Mouse (Mus musculus) heart, postnatal 0 days (tissue): ENCODE data around the gene Cd320. TPM values are rescaled to one million over a fixed set of nuclear protein-coding genes. Genes with fewer than 3 reads are reported as not detected.

Experiments used
- ATAC-seq: fragments of 200-750 bp; cut with Nextera tagmentation; 2 replicates; pipeline ENCODE4 v1.8.0; 2017; ENCODE audit warnings: low read depth, moderate number of reproducible peaks, moderate library complexity; ENCODE audit not compliant: insufficient read depth
- DNase-seq: peaks from one replicate; pipeline ENCODE4 v3.0.0-alpha.2; 2016; ENCODE audit warnings: low spot score
- H3K27ac ChIP-seq: fragments of 300-500 bp; sonication (generic); 2 replicates; pipeline ENCODE4 v1.5.1; 2014; ENCODE audit warnings: low read depth, mild to moderate bottlenecking
- H3K27me3 ChIP-seq: fragments of 300-500 bp; sonication (generic); 2 replicates; pipeline ENCODE4 v1.6.1; 2014; ENCODE audit warnings: low read length, mixed read lengths; ENCODE audit not compliant: control insufficient read depth, insufficient read depth
- H3K36me3 ChIP-seq: fragments of 300-500 bp; sonication (generic); replicated peaks from 2 replicates; pipeline ENCODE4 v1.6.1; 2014; ENCODE audit warnings: low read length, mixed read lengths; ENCODE audit not compliant: control insufficient read depth, insufficient read depth
- H3K4me1 ChIP-seq: fragments of 300-500 bp; sonication (generic); 2 replicates; pipeline ENCODE4 v1.6.1; 2014; ENCODE audit warnings: antibody characterized with exemption; ENCODE audit not compliant: control insufficient read depth, insufficient read depth
- H3K4me2 ChIP-seq: fragments of 300-500 bp; sonication (generic); 2 replicates; pipeline ENCODE4 v1.6.1; 2014; ENCODE audit warnings: low read depth, mild to moderate bottlenecking, low read length, moderate library complexity
- H3K4me3 ChIP-seq: fragments of 300-500 bp; sonication (generic); 2 replicates; pipeline ENCODE4 v1.5.1; 2014; ENCODE audit warnings: low read depth, low read length
- H3K9ac ChIP-seq: fragments of 300-500 bp; sonication (generic); replicated peaks from 2 replicates; pipeline ENCODE4 v1.6.1; 2014; ENCODE audit warnings: low read depth, low read length, mixed read lengths
- H3K9me3 ChIP-seq: fragments of 300-500 bp; sonication (generic); replicated peaks from 2 replicates; pipeline ENCODE4 v1.6.1; 2016; ENCODE audit warnings: low read length; ENCODE audit not compliant: control insufficient read depth
- CTCF ChIP-seq: IDR thresholded peaks from 2 replicates; pipeline ENCODE4 v1.5.1; 2016; ENCODE audit warnings: antibody characterized with exemption, control low read depth, low read depth
- EP300 ChIP-seq: IDR thresholded peaks from 2 replicates; pipeline ENCODE4 v1.6.1; 2016; ENCODE audit warnings: antibody characterized with exemption, low read depth
- whole genome bisulfite sequencing: fragments of 180-500 bp; shearing (Covaris S2); extraction: QIAGEN DNeasy Blood & Tissue Kit; methylation state at CpG from one replicate; pipeline ENCODE4 v1.1.7; 2014; 5-methylcytosine and 5-hydroxymethylcytosine counted together
- polyA plus RNA-seq: library from polyadenylated mRNA; unstranded; fragments of >200 nt; fragmentation: Nextera tagmentation; extraction: Ambion mirVana; gene quantifications from 2 replicates; pipeline ENCODE4 v1.2.1, GENCODE M21; 2015
- total RNA-seq: library from RNA; depleted of rRNA; stranded (reverse); fragments of >200 nt; gene quantifications from 2 replicates; pipeline ENCODE4 v1.2.3, GENCODE M21; 2014; ENCODE audit warnings: low replicate concordance

Cd320 gene
- total and polyA plus RNA-seq, 2 experiments from 2014 or later = 24.0 to 37.3 TPM

DNA sequence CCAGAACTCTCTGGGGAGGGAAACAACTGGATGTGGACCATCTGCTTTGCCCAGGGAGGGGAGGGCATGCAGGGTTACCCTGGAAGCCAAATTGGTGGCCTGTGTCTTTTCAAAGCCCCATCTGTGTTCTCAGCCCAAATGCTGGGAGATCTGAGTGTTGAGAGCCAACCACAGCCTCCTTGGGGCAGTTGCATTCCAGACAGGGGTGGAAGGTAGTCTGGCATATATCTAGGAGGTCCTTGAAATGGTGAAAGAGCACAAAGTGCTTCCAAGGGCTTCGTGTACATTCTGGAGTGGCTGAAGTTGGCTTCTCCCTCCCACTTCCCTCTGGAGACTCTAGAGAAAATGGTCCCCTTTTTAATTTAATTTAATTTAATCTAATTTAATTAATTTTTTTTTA, 38.1 kb upstream of the Cd320 start:
- no peak overlapping the region for H3K4me3 ChIP-seq
- H3K4me2 ChIP-seq = no peak overlapping the region
- no peaks in the 10 kb centered on the region for H3K9me3 ChIP-seq
- no peaks in the 10 kb centered on the region for H3K36me3 ChIP-seq
- TF ChIP-seq EP300 (0 out of 2 replicates have a peak, but pooled peaks have one; percentile 29), CTCF (no peak)
- H3K27me3 ChIP-seq = peaks cover 47% of the 10 kb centered on the region
- WGBS = 24% methylated on average over 1 of the region's 1 CpGs
- no peak overlapping the region for H3K9ac ChIP-seq
- ATAC-seq = peak; percentile 70
- H3K4me1 ChIP-seq = no peaks in the 10 kb centered on the region
- DNase-seq = no peak
- no peak overlapping the region for H3K27ac ChIP-seq

DNA sequence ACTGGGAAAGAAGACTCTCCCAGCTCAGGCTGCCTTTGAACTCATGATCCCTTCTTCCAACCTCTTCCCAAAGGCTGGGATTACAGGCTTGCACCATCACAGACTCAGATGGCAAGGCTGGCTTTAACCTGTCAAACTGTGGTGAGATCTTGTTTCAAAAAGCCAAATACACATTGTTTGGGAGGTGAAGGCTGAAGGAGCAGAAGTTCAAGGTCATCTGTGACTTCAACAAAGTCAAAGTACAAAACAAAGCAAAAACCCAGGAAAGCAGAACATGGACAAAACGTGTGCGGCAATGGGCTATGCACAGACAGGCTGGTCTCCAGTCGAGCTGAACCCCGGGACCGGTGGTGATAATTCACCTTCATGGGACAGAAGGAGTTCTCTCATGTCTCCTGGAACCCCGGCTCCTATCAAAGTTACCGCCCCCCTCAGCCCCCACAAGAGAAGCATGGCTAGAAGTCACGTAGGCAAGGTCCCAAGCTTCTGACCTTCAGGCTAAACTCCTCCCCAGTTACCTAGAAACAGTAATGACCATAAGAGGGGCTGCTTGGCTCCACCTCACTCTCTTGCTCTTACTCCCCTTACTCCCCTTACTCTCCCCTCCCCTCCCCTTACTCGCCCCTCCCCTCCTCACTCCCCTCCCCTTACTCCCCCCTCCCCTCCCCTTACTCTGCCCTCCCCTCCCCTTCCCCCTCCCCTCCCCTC, 35.6 kb upstream of the Cd320 start:
- H3K9ac ChIP-seq = no peak overlapping the region
- TF ChIP-seq EP300 (no peak), CTCF (no peak)
- no peak overlapping the region for H3K4me2 ChIP-seq
- H3K4me1 ChIP-seq = no peaks in the 10 kb centered on the region
- H3K27me3 ChIP-seq = peaks cover 35% of the 10 kb centered on the region
- no peak for DNase-seq
- no peak overlapping the region for H3K4me3 ChIP-seq
- no peaks in the 10 kb centered on the region for H3K9me3 ChIP-seq
- ATAC-seq = no peak
- WGBS = 45% methylated on average over 9 of the region's 9 CpGs
- H3K36me3 ChIP-seq = no peaks in the 10 kb centered on the region
- no peak overlapping the region for H3K27ac ChIP-seq

DNA sequence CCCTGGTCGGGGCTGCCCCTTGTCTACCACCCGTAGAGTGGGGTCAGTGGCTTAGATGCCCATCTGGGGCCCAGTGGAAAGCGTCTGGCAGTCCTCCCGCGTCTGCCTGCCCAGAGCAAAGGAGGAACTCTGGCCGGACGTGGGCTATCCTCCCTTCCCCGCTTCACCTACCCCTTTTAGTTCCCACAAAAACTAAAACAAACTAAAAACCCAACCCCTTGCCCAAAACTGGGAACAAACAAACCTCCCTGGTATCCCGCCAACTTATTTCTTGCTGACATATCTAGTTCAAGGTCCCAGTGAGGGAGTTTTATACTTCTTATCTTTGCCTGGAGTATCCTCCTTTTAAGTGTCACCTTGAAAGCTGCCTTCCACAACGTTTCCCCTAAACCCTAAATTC, 34.7 kb upstream of the Cd320 start:
- no peak for ATAC-seq
- Histone ChIP-seq H3K9me3 (no peaks in the 10 kb centered on the region), H3K4me3 (no peak overlapping the region), H3K4me1 (no peaks in the 10 kb centered on the region), H3K36me3 (no peaks in the 10 kb centered on the region), H3K4me2 (no peak overlapping the region), H3K27me3 (peaks cover 36% of the 10 kb centered on the region), H3K9ac (no peak overlapping the region), H3K27ac (no peak overlapping the region)
- DNase-seq = no peak
- 26% methylated on average over 10 of the region's 10 CpGs for WGBS
- no peak for TF ChIP-seq CTCF

DNA sequence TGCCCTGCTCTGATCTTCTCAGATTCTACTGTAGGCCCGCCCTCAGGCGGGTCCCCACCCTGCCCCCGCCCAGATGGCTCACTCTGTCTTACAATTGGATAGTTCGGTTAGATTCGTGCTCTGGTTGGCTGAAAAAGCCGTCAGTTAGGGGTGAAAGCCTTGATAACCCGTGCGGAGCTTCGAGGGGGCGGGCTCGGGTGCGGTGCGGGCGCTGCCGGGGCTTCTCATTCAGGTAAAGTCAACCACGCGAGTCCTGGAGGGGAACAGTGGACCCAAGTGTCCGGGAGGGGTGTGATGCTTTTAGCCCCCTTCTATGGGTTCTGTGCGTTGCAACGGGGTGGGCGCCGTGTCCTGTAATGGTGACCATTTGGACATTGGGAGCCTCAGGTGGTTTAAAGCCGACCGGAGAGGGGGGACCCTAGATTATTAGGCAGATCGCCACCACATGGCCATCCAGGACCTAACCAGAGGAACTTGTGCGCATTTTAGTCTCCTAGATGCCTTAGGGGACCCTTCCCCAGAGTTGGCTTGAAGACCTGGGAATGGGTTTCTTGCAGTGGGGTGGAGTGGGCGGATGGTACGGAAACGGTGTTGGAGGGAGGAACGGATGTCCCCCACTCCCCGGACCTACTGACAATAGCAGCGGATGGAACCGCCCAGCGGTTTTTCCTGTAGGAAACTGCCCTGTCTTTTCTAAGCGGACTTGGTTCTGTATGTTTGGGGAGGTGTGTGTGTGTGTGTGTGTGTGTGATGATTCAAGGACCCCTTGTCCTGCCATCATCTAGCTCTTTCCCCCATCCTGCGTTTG, 32.4 kb upstream of the Cd320 start, which contains the start of gene Kank3:
Gene Kank3, plus strand, starts transcription at position 186 of the 808 bp plus-strand sequence.
- peak within 1 kb of the TSS; percentile 37 for H3K9ac ChIP-seq
- H3K4me1 ChIP-seq = no peaks in the 10 kb centered on the region
- peaks cover 30% of the 10 kb centered on the region for H3K27me3 ChIP-seq
- H3K4me3 ChIP-seq = peak within 1 kb of the TSS; percentile 56
- no peaks in the 10 kb centered on the region for H3K36me3 ChIP-seq
- peak; percentile 92 for ATAC-seq
- peak; percentile 90 for TF ChIP-seq EP300
- TF ChIP-seq CTCF = no peak
- peak; percentile 90 for DNase-seq
- under 1% methylated on average over 36 of the region's 36 CpGs for whole genome bisulfite sequencing
- H3K9me3 ChIP-seq = no peaks in the 10 kb centered on the region
- peak within 1 kb of the TSS; percentile 74 for H3K4me2 ChIP-seq
- H3K27ac ChIP-seq = peak within 1 kb of the TSS; percentile 80

DNA sequence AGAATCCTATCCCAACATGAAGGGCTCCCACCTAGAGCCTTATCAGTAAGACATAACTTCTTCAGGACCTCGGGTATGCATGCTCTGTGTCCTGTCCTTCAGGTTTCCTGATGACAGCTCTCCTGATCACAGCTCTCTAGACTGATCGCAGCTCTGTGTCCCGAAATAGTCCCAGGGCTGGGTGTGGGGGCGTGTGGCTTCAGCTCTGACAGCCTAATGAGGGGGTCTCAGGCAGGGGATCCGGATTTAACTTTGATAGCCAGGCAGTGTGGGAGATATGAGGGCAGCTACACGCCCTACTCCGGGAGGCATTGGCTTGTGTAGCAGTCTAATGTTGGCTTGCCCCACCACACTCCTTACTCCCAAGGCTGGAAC, 31.8 kb upstream of the Cd320 start:
- Histone ChIP-seq H3K9ac (peak overlapping the region; percentile 37), H3K36me3 (no peaks in the 10 kb centered on the region), H3K9me3 (no peaks in the 10 kb centered on the region), H3K27me3 (peaks cover 27% of the 10 kb centered on the region), H3K4me3 (peak overlapping the region; percentile 56), H3K4me1 (no peaks in the 10 kb centered on the region), H3K4me2 (peak overlapping the region; percentile 74), H3K27ac (peak overlapping the region; percentile 80)
- under 1% methylated on average over 7 of the region's 7 CpGs for WGBS
- TF ChIP-seq EP300 = no peak
- TF ChIP-seq CTCF = no peak
- DNase-seq = peak; percentile 34
- ATAC-seq = peak; percentile 36
